Mouse (Mus musculus) hindbrain, embryonic 16.5 days (tissue): Measurements from ENCODE around the gene Mndal. TPM values are rescaled to one million over a fixed set of nuclear protein-coding genes. Genes with fewer than 3 reads are reported as not detected.
"Not testable (repeated sequence)": the region's sequence is repeated elsewhere in the genome, so short reads cannot be mapped to it uniquely, and the experiment has no call there.

Source experiments
- ATAC-seq: fragments of 200-750 bp; cut with Nextera tagmentation; 2 replicates; pipeline ENCODE4 v1.8.0; 2017; ENCODE audit warnings: moderate TSS enrichment, moderate library complexity
- H3K27ac ChIP-seq: fragments of 300-500 bp; sonication (generic); 2 replicates; pipeline ENCODE4 v1.5.1; 2014; ENCODE audit warnings: low read depth, mild to moderate bottlenecking, control low read depth, low read length, moderate library complexity
- H3K27me3 ChIP-seq: fragments of 300-500 bp; sonication (generic); replicated peaks from 2 replicates; pipeline ENCODE4 v1.6.1; 2014; ENCODE audit warnings: low read length; ENCODE audit not compliant: control insufficient read depth, insufficient read depth
- H3K36me3 ChIP-seq: fragments of 300-500 bp; sonication (generic); 2 replicates; pipeline ENCODE4 v1.6.1; 2014; ENCODE audit warnings: mild to moderate bottlenecking, low read length, moderate library complexity, mixed read lengths; ENCODE audit not compliant: control insufficient read depth, insufficient read depth
- H3K4me1 ChIP-seq: fragments of 300-500 bp; sonication (generic); 2 replicates; pipeline ENCODE4 v1.6.1; 2014; ENCODE audit warnings: low read depth, low read length; ENCODE audit not compliant: control insufficient read depth, insufficient read depth
- H3K4me2 ChIP-seq: fragments of 300-500 bp; sonication (generic); 2 replicates; pipeline ENCODE4 v1.6.1; 2014; ENCODE audit warnings: mild to moderate bottlenecking, low read length, control low read depth, moderate library complexity
- H3K4me3 ChIP-seq: fragments of 300-500 bp; sonication (generic); 2 replicates; pipeline ENCODE4 v1.5.1; 2014; ENCODE audit warnings: mild to moderate bottlenecking, low read length, control low read depth, moderate library complexity
- H3K9ac ChIP-seq: fragments of 300-500 bp; sonication (generic); 2 replicates; pipeline ENCODE4 v1.6.1; 2014; ENCODE audit warnings: low read depth, mild to moderate bottlenecking, control low read depth, low read length, moderate library complexity
- H3K9me3 ChIP-seq: fragments of 300-500 bp; sonication (generic); 2 replicates; pipeline ENCODE4 v1.6.1; 2014; ENCODE audit warnings: mild to moderate bottlenecking, low read length, moderate library complexity; ENCODE audit not compliant: control insufficient read depth
- WGBS: fragments of 180-500 bp; shearing (Covaris S2); extraction: QIAGEN DNeasy Blood & Tissue Kit; methylation state at CpG from one replicate; pipeline ENCODE4 v1.1.7; 2014; 5-methylcytosine and 5-hydroxymethylcytosine counted together
- polyA plus RNA-seq: library from polyadenylated mRNA; unstranded; fragments of >200 nt; fragmentation: Nextera tagmentation; extraction: Ambion mirVana; gene quantifications from 2 replicates; pipeline ENCODE4 v1.2.1, GENCODE M21; 2015

The Mndal gene
- polyA plus RNA-seq, 1 experiment from 2014 or later = 2.0 TPM

GRCm38 (mm10) chr1:173802689-173803281, 139.5 kb downstream of the Mndal start:
- WGBS = 54% methylated on average over 2 of the region's 2 CpGs
- H3K9ac ChIP-seq, H3K4me1 ChIP-seq, H3K36me3 ChIP-seq, H3K27ac ChIP-seq, ATAC-seq, H3K9me3 ChIP-seq, H3K27me3 ChIP-seq, H3K4me2 ChIP-seq, H3K4me3 ChIP-seq: not testable (repeated sequence)

GRCm38 (mm10) chr1:173802207-173802606, 140.1 kb downstream of the Mndal start:
- not testable (repeated sequence) for ATAC-seq, H3K9me3 ChIP-seq, H3K4me1 ChIP-seq, H3K27ac ChIP-seq, H3K4me3 ChIP-seq, H3K4me2 ChIP-seq, H3K9ac ChIP-seq, H3K27me3 ChIP-seq, H3K36me3 ChIP-seq
- 79% methylated on average over 3 of the region's 3 CpGs for WGBS

GRCm38 (mm10) chr1:173801791-173802190, 140.5 kb downstream of the Mndal start:
- H3K9me3 ChIP-seq = not testable (repeated sequence)

More at GRCm38 (mm10) chr1:173801791-173802190, 140.5 kb downstream of the Mndal start:
- H3K36me3 ChIP-seq, H3K4me1 ChIP-seq, H3K27me3 ChIP-seq, H3K9ac ChIP-seq, H3K4me3 ChIP-seq, ATAC-seq, H3K27ac ChIP-seq, H3K4me2 ChIP-seq: not testable (repeated sequence)
- WGBS = 94% methylated on average over 2 of the region's 2 CpGs

Other genes with a start within 250 kb of the Mndal start
- gene Ifi207, start 200.7 kb downstream of the Mndal start, polyA plus RNA-seq = 0.34 and 0.66 TPM in 2 replicates
- gene Ifi204, start 175.5 kb downstream of the Mndal start, polyA plus RNA-seq = 0.45 and 0.57 TPM in 2 replicates
- 0.31 and 0.46 TPM in 2 replicates for gene Ifi211, start 29.4 kb downstream of the Mndal start, polyA plus RNA-seq
- gene Ifi203, start 181 bp upstream of the Mndal start, polyA plus RNA-seq = 0.65 and 1.2 TPM in 2 replicates
- gene Ifi202b, start 40.3 kb upstream of the Mndal start, polyA plus RNA-seq = 0.11 TPM in 1 of 2 replicates, not detected in the other
- not detected in 2 replicates for gene Ifi205, start 89.3 kb upstream of the Mndal start, polyA plus RNA-seq
- gene Olfr433, start 98.2 kb upstream of the Mndal start, polyA plus RNA-seq = not detected in 2 replicates
- gene Olfr432, start 106.7 kb upstream of the Mndal start, polyA plus RNA-seq = not detected in 2 replicates
- gene Olfr430, start 124.1 kb upstream of the Mndal start, polyA plus RNA-seq = not detected in 2 replicates
- gene Olfr429, start 141.8 kb upstream of the Mndal start, polyA plus RNA-seq = not detected in 2 replicates
- not detected in 2 replicates for gene Olfr427, start 154.4 kb upstream of the Mndal start, polyA plus RNA-seq
- gene Olfr231, start 178.7 kb upstream of the Mndal start, polyA plus RNA-seq = not detected in 2 replicates
- gene Olfr424, start 189.0 kb upstream of the Mndal start, polyA plus RNA-seq = not detected in 2 replicates
- gene Olfr420, start 213.1 kb upstream of the Mndal start, polyA plus RNA-seq = not detected in 2 replicates
- gene Spta1, start 230.3 kb upstream of the Mndal start, polyA plus RNA-seq = 0.03 and 0.07 TPM in 2 replicates